Mouse (Mus musculus) small intestine, adult 2 months (tissue): ENCODE measurements at regions not wholly inside any gene's neighbourhood (a gene's known extent, or its start where the extent isn't known, plus 50 kb on each side); places are given as distances from the start of the nearest gene placed in this dataset.
"Not testable (repeated sequence)": the region's sequence is repeated elsewhere in the genome, so short reads cannot be mapped to it uniquely, and the experiment has no call there.

ENCODE experiments used
- H3K27ac ChIP-seq: fragments of 200-500 bp; 2 replicates; pipeline ENCODE4 v1.5.1; 2012; ENCODE audit warnings: low read depth, low read length, control low read depth, inconsistent platforms; ENCODE audit not compliant: insufficient read depth
- H3K27me3 ChIP-seq: fragments of 200-500 bp; 2 replicates; pipeline ENCODE4 v1.6.1; 2012; ENCODE audit warnings: mild to moderate bottlenecking, moderate library complexity, low read length, inconsistent platforms; ENCODE audit not compliant: control insufficient read depth, insufficient read depth
- H3K36me3 ChIP-seq: fragments of 200-500 bp; 2 replicates; pipeline ENCODE4 v1.6.1; 2012; ENCODE audit warnings: mild to moderate bottlenecking, low read length, control low read depth, inconsistent platforms; ENCODE audit not compliant: control insufficient read depth, insufficient read depth
- H3K4me1 ChIP-seq: fragments of 200-500 bp; 2 replicates; pipeline ENCODE4 v1.6.1; 2012; ENCODE audit warnings: low read length, inconsistent platforms, mixed read lengths; ENCODE audit not compliant: control insufficient read depth, insufficient read depth, insufficient read length
- H3K4me3 ChIP-seq: fragments of 200-500 bp; 2 replicates; pipeline ENCODE4 v1.5.1; 2012; ENCODE audit warnings: low read depth, mild to moderate bottlenecking, control low read depth, inconsistent platforms, low read length, moderate library complexity
- CTCF ChIP-seq: fragments of 200-500 bp; IDR thresholded peaks from 2 replicates; pipeline ENCODE4 v1.5.1; 2012; ENCODE audit warnings: low read depth, mild to moderate bottlenecking, control low read depth, inconsistent platforms, low read length, moderate library complexity, mixed read lengths; ENCODE audit not compliant: insufficient replicate concordance, insufficient read length; ENCODE audit errors: extremely low read depth
- POLR2A ChIP-seq: fragments of 200-500 bp; IDR thresholded peaks from 2 replicates; pipeline ENCODE4 v1.6.1; 2012; ENCODE audit warnings: low read depth, mild to moderate bottlenecking, control low read depth, inconsistent platforms, low read length, moderate library complexity
- WGBS: fragments of 180-500 bp; shearing (Covaris S2); methylation state at CpG from one replicate; pipeline ENCODE4 v1.1.7; 2018; 5-methylcytosine and 5-hydroxymethylcytosine counted together

GRCm38 (mm10) chr3:54560056-54560922 is 132.3 kb upstream of the Supt20 start:
- TF ChIP-seq POLR2A (no peak), CTCF (no peak)
- 46% methylated on average over 5 of the region's 5 CpGs for WGBS
- Histone ChIP-seq H3K27ac (no peak overlapping the region), H3K36me3 (no peaks in the 10 kb centered on the region), H3K4me1 (no peaks in the 10 kb centered on the region), H3K27me3 (no peaks in the 10 kb centered on the region), H3K4me3 (no peak overlapping the region)

- Histone ChIP-seq H3K27ac (no peak overlapping the region), H3K4me3 (no peak overlapping the region), H3K27me3 (no peaks in the 10 kb centered on the region), H3K4me1 (no peaks in the 10 kb centered on the region), H3K36me3 (no peaks in the 10 kb centered on the region)
- TF ChIP-seq POLR2A (no peak), CTCF (no peak)
- 93% methylated on average over 1 of the region's 1 CpGs for WGBS
Measured at GRCm38 (mm10) chr3:54567329-54567728, 125.3 kb upstream of the Supt20 start.

- H3K27me3 ChIP-seq = no peaks in the 10 kb centered on the region
- no peaks in the 10 kb centered on the region for H3K4me1 ChIP-seq
- TF ChIP-seq CTCF (no peak), POLR2A (no peak)
- no peak overlapping the region for H3K27ac ChIP-seq
- 81% methylated on average over 5 of the region's 5 CpGs for WGBS
- H3K4me3 ChIP-seq = no peak overlapping the region
- no peaks in the 10 kb centered on the region for H3K36me3 ChIP-seq
Measured at GRCm38 (mm10) chr3:54568096-54568495, 124.5 kb upstream of the Supt20 start.

GRCm38 (mm10) chr3:54570501-54570900 is 122.1 kb upstream of the Supt20 start:
- 78% methylated on average over 8 of the region's 8 CpGs for WGBS
- no peaks in the 10 kb centered on the region for H3K36me3 ChIP-seq
- H3K27me3 ChIP-seq = no peaks in the 10 kb centered on the region
- H3K4me3 ChIP-seq = no peak overlapping the region
- no peak overlapping the region for H3K27ac ChIP-seq
- TF ChIP-seq CTCF (no peak), POLR2A (no peak)
- H3K4me1 ChIP-seq = no peaks in the 10 kb centered on the region

GRCm38 (mm10) chr3:54577851-54578250 is 114.8 kb upstream of the Supt20 start:
- Histone ChIP-seq H3K4me3 (no peak overlapping the region), H3K36me3 (no peaks in the 10 kb centered on the region), H3K4me1 (no peaks in the 10 kb centered on the region), H3K27me3 (no peaks in the 10 kb centered on the region), H3K27ac (no peak overlapping the region)
- 82% methylated on average over 5 of the region's 5 CpGs for WGBS
- no peak for TF ChIP-seq CTCF
- TF ChIP-seq POLR2A = no peak

- Histone ChIP-seq H3K27me3 (no peaks in the 10 kb centered on the region), H3K4me3 (no peak overlapping the region), H3K27ac (no peak overlapping the region), H3K4me1 (no peaks in the 10 kb centered on the region), H3K36me3 (no peaks in the 10 kb centered on the region)
- 99% methylated on average over 2 of the region's 2 CpGs for WGBS
- TF ChIP-seq POLR2A = no peak
- no peak for TF ChIP-seq CTCF
Measured at GRCm38 (mm10) chr3:54579425-54579824, 113.2 kb upstream of the Supt20 start.

GRCm38 (mm10) chr3:54580339-54580738 is 112.3 kb upstream of the Supt20 start:
- no peaks in the 10 kb centered on the region for H3K27me3 ChIP-seq
- TF ChIP-seq CTCF (no peak), POLR2A (no peak)
- H3K4me3 ChIP-seq = no peak overlapping the region
- H3K4me1 ChIP-seq = no peaks in the 10 kb centered on the region
- H3K36me3 ChIP-seq = no peaks in the 10 kb centered on the region
- no peak overlapping the region for H3K27ac ChIP-seq
- WGBS = 90% methylated on average over 6 of the region's 6 CpGs

- not testable (repeated sequence) for H3K4me1 ChIP-seq, H3K4me3 ChIP-seq, H3K27me3 ChIP-seq, H3K36me3 ChIP-seq, H3K27ac ChIP-seq
- 72% methylated on average over 10 of the region's 10 CpGs for WGBS
Measured at GRCm38 (mm10) chr3:54585781-54586180, 106.8 kb upstream of the Supt20 start.
